Mouse (Mus musculus): ENCODE measurements at regions not wholly inside any gene's neighbourhood (a gene's known extent, or its start where the extent isn't known, plus 50 kb on each side); places are given as distances from the start of the nearest gene placed in this dataset.

GRCm38 (mm10) chr1:33395733-33396132 lies 273.9 kb downstream of the Prim2 start:
- DNase-seq: no peak

- no peak for DNase-seq
Observed at GRCm38 (mm10) chr1:33394989-33395594, 274.5 kb downstream of the Prim2 start.

GRCm38 (mm10) chr1:33370796-33371195 lies 298.8 kb downstream of the Prim2 start:
- no peak for DNase-seq

- no peak for DNase-seq
Observed at GRCm38 (mm10) chr1:33362688-33363426, 306.7 kb downstream of the Prim2 start.

GRCm38 (mm10) chr1:33334061-33334460 lies 335.5 kb downstream of the Prim2 start:
- DNase-seq: peak; percentile 45

All from cerebellum, adult 9-11 months (tissue).